18 mouse cellular contexts compared by ENCODE assay signal in the genomic region with DNA sequence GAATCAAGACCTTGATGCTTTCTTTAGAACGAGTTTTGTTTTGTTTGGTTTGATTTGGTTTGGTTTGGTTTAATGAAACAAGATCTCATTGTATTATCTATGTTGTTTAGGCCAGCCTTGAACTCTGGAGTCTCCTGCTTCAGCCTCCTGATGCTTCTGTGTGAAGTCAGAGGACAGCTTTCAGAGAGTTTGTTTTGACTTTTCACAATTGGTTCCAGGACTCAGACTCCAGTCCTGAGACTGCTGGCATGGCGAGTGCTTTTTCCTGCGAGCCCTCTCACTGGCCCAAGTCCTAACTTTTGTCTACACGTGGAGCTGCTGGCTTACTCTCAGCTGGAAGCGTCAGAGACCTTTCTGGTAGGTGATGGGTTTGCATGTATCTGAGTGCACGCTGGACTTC.
DNase-seq lines count a peak whose midpoint lies in the region; ATAC-seq and TF ChIP-seq lines count a peak whose summit lies in the region.
"Had no signal": no experiment of that assay in that cellular context is flagged by ENCODE, and none has a peak within 500 bp of the region (broad histone marks: within the 10 kb centered on the region; RNA-seq: fewer than 3 reads in every experiment).

No protein-coding gene starts in this region.

- WGBS in liver, adult 2 months: 39% methylated on average over 6 of the region's 6 CpGs
- 76% methylated on average over 6 of the region's 6 CpGs for WGBS in liver, embryonic 11.5 days

- H3K4me3 ChIP-seq in liver, adult 2 months (ENCODE audit: insufficient read depth, low read depth, low read length): no peak overlapping the region
- no peak overlapping the region for H3K4me3 ChIP-seq in liver, embryonic 11.5 days (ENCODE audit: low read depth, low read length)

- TF ChIP-seq CTCF in liver, adult 2 months (IDR thresholded peaks at IDR 0.05; ENCODE audit: low read depth, low read length): no peak

- no peaks in the 10 kb centered on the region for H3K36me3 ChIP-seq in liver, adult 2 months (ENCODE audit: control insufficient read depth, insufficient read depth, low read length)
- H3K36me3 ChIP-seq in liver, embryonic 11.5 days (ENCODE audit: control insufficient read depth, insufficient read depth, low read length): no peaks in the 10 kb centered on the region
- H3K36me3 ChIP-seq: G1E had no signal

- no peak overlapping the region for H3K27ac ChIP-seq in liver, adult 2 months (replicated peaks; ENCODE audit: insufficient read depth, low read depth, low read length)
- H3K27ac ChIP-seq in liver, embryonic 11.5 days (ENCODE audit: low read depth, low read length): no peak overlapping the region

- no peak for TF ChIP-seq POLR2A in liver, adult 2 months (IDR thresholded peaks at IDR 0.05; ENCODE audit: extremely low read depth, insufficient read depth, low read length)

- no peak for ATAC-seq in liver, embryonic 11.5 days (replicated peaks; ENCODE audit: low FRiP score)
- ATAC-seq: activated CD4-positive, CD25-positive, alpha-beta regulatory T cell, adult 4 months; CD4-positive, CD25-positive, alpha-beta regulatory T cell, adult 4 months; Patski had no signal

- H3K4me2 ChIP-seq in liver, embryonic 11.5 days: no peak overlapping the region

- H3K9me3 ChIP-seq in liver, embryonic 11.5 days (ENCODE audit: control insufficient read depth, low read length): no peaks in the 10 kb centered on the region
- H3K9me3 ChIP-seq: G1E had no signal

- H3K79me2 ChIP-seq in liver, adult 2 months (ENCODE audit: control insufficient read depth, insufficient read depth, low read length): no peaks in the 10 kb centered on the region

- no peak overlapping the region for H3K9ac ChIP-seq in liver, adult 2 months (ENCODE audit: low read depth, low read length)
- H3K9ac ChIP-seq in liver, embryonic 11.5 days (ENCODE audit: low read depth, low read length): no peak overlapping the region

- peak; percentile 93 for DNase-seq in liver, adult 2 months (ENCODE audit: extremely low read depth, low read depth, low spot score)
- no peak for DNase-seq in liver, embryonic 11.5 days (ENCODE audit: low spot score)
- DNase-seq: adrenal gland, adult 2 months; adrenal gland, adult 8-10 months; adrenal gland, postnatal 10 days; adrenal gland, postnatal 14 days; adrenal gland, postnatal 25 days; adrenal gland, postnatal 36 days; B cell, adult 2 months; cerebellum, adult 11 months; cerebellum, adult 11-12 months; cerebellum, adult 18-20 months; cerebellum, adult 2 months had no signal

- H3K4me1 ChIP-seq in liver, adult 2 months (ENCODE audit: control insufficient read depth, insufficient read depth, low read length): peaks cover 24% of the 10 kb centered on the region
- H3K4me1 ChIP-seq in liver, embryonic 11.5 days (replicated peaks; ENCODE audit: control insufficient read depth, insufficient read depth, low read length): 0 out of 2 replicates have a peak, but pooled peaks cover 3% of the 10 kb centered on the region

- no peaks in the 10 kb centered on the region for H3K27me3 ChIP-seq in liver, adult 2 months (ENCODE audit: control insufficient read depth, insufficient read depth, low read length)
- no peaks in the 10 kb centered on the region for H3K27me3 ChIP-seq in liver, embryonic 11.5 days (replicated peaks; ENCODE audit: control insufficient read depth, insufficient read depth, low read length)
- H3K27me3 ChIP-seq: CH12.LX, Patski had no signal
